Mouse (Mus musculus): ENCODE results near the gene Traf3.

- TF ChIP-seq CTCF (IDR thresholded peaks at IDR 0.05; ENCODE audit: extremely low read depth, insufficient read depth, insufficient read length, insufficient replicate concordance) = no peak
- no peak for TF ChIP-seq POLR2A (IDR thresholded peaks at IDR 0.05; ENCODE audit: low read depth, low read length)
These were observed 64.6 kb downstream of the Traf3 start for GRCm38 (mm10) chr12:111230793-111231192.

All from spleen, adult 2 months (tissue).